Mouse (Mus musculus): ENCODE results near the gene Card10.

The Card10 gene

DNA sequence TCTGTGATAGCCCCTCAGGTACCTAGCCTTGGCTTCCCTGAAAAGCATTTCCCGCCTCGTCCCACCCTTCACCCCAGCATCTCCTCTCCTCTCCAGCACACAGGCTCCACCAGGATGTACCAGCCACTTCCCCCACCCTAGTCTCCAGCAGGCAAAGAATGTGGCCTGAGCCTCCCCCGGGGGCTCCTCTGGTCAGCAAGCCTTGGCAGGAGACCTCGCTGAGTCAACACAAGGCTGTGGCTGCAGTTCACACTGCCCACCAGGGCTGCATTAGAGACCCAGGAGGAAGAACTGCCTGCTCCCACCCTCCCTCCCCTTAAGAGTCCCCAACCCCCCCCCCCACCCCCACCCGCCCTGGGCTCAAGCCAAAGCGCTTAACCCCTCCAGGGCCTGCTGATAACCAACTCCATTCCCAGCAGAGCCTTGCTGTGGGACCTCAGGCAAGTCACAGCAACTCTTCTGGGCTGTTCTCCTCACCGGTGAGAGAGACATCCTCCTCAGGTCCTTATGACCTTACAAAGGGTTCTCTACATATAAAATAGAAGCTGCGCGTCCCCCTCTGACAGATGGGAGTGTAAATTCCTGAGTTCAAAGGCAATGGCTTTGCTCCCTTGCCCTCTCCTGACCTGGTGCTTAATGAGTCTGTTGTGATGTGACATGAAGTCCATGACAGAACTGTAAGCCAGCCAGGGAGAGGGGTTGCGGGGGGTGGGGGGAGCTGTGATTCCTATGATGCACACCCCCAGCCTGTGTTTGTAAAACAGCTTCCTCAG lies 31.6 kb upstream of the Card10 start:
- no peak for DNase-seq (ENCODE audit: low read depth, low spot score)

DNA sequence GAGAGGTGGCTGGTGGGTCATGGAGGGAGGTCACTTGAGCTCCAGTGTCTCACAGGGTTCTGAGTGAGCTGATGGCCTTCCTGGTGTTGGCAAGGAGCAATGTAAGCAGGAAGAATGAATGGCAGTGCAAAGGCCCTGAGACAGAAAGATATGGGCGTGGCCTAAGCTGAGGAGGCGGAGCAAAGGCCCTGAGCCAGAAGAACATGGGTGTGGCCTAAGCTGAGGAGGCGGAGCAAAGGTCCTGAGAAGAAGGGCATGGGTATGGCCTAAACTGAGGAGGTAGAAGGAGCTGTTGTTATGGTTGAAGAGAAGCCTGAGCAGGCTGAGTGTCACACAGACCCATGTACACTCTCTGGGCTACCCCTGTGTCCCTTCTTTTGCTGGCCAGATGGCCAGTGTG lies 30.7 kb upstream of the Card10 start:
- DNase-seq (ENCODE audit: low read depth, low spot score), result no peak

GRCm38 (mm10) chr15:78832701-78833123 lies 29.9 kb upstream of the Card10 start:
- peak; percentile 49 for DNase-seq (ENCODE audit: low read depth, low spot score)

DNA sequence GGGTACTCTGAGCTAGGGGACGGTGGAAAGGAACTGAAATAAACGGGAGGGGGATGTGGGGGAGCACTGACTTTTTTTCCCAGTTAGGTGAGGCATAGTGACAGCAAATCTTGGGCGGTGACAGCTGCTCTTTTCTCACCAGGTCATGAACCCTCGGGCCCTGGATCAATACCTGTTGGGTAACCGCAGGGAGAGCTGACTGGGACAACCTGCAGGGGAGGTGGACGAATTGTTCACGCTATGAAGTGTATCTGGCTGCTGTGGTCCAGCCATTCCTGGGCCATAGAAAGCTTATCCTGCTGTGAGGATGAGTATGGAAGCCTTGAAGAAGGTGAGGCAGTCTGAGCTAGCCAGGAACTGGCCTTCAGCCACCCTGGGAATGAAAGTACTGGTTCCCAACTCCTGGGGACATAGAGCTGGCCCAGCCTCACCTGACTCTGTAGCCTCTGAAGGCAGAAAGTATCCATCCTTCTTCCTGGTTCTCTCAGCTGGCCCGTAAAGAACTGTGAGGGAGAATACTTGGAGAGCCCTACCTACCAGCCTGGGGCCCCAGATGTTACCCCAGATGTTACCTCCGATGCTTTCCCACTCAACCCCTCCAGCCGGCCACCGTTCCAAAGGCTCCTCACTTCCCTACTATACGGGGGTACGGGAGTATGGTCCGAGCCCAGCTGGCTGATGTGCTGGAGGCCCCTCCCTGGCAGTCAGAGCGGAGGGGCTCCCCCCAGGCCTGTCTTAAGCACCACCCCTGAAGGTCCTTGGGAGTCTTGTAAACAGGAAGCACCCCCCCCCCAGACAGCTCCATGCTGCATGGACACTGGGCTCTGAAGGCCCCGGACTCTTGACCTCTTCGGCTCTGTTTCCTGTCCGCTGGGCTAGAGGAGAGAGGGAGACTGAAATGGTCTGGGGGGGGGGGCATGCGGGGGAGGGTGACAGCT lies 29.1 kb upstream of the Card10 start:
- DNase-seq (ENCODE audit: low read depth, low spot score), result no peak

DNA sequence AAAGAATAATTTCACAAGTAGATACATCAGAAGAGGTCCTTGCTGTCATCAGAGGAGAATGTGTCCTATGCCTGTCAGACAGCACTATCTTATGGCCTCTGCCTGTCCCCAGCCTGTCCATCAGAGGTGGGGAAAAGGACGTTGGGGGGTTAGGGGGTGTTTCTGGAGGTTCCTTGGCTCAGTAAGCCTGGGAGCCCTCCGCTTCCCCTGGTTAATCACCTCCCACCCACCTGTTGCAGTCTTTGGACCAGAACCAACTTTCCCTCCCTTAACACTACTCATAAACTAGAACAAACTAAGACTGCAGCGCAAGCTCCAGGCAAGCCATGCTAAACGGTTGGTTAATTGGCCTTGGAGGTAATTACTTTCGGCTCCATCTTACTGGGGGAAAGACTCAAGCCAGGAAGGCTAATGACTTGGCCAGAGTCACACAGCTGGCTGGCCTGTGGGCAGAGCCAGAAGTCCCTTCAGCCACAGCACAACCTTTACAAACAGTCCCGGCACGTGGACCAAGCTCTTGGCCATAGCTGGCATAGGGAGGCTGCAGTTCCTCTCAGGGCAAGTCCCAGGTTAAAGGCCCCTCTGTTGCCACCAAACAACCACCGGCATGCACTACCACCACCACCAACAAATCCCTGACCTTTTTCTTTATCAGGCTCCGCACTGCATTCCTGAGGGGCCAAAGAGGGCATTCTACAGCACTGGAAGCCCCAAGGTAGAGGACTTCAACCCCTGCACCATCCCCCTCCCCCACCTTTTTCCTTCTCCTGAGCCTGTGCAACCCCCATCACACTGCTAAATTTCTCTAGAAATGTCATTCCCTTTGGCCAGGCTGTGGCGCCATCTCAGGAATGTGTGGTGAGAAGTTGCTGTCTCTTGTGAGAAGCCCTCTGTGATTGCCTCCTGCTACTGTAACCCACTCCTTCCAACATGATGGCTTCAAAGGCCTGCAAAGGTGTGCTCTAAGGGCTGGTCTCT lies 28.2 kb upstream of the Card10 start:
- DNase-seq (ENCODE audit: low read depth, low spot score), result no peak

GRCm38 (mm10) chr15:78829636-78830035 lies 26.8 kb upstream of the Card10 start:
- DNase-seq (ENCODE audit: low read depth, low spot score), result no peak

GRCm38 (mm10) chr15:78828315-78828714 lies 25.5 kb upstream of the Card10 start:
- no peak for DNase-seq (ENCODE audit: low read depth, low spot score)

DNA sequence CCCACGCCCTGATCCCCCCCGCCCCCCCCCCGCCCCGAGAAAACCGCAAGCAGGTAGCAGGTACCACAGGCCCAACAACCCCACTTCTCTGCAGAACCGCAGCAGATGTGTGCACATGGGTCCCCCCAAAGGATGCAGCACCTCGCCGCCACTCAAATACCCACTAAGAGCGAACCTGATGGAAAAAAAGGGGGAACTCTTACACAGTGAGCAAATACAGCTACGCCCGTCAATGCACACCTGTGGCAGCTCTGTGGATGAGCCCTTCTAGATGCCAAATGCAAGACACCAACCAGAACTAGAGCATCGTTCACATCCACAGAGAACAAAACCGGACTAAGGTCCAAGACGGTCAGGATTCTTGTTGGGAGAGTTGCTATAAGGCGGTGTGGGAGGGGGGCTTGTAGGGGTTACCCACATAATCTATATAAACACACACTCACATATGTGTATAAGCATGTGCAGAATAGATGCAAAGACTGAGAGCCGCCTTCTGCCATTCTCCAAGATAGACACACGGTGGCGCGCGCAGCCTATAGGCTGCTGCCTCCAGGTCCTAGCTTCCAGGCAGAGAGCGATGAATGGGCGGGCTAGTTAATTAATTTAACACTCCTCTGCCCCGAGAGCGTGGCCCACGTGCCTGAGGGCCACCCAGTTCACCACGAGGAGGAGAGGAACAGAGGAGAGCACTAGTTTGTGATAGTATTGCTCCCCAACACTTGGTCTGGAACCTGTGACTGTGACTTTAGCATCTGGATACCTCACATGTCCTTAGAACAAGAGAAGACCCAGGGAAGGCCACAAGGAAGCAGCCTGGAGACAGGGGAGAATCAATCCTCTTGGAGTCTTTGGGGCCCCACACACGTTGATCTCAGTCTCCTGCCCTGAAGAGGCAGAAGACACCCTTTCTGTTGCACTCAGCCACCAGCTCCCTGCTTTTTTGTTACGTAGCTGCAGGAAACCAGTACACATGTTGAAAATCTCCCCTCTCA lies 23.7 kb upstream of the Card10 start:
- DNase-seq (ENCODE audit: low read depth, low spot score), result no peak

DNA sequence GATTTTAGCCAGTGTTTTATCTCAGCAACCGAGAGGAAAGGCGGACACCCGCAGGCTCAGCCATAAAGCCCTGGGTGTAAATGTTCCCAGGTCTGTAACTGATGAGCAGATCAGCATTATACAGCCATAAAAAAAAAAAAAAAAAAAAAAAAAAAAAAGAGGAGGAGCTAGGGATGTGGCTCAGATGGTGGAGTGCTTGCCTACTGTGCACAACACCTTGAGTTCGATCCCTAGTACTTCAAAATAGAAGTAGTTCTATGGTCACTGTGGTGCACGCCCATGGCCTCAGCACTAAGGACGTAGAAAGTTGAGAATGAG lies 13.2 kb upstream of the Card10 start:
- DNase-seq (ENCODE audit: low read depth, low spot score), result no peak

- DNase-seq (ENCODE audit: low read depth, low spot score), result no peak
Measured at GRCm38 (mm10) chr15:78815314-78816073, 12.7 kb upstream of the Card10 start.

- no peak for DNase-seq (ENCODE audit: low read depth, low spot score)
Measured at GRCm38 (mm10) chr15:78813603-78814002, 10.8 kb upstream of the Card10 start.

GRCm38 (mm10) chr15:78810146-78810545 lies 7.3 kb upstream of the Card10 start:
- DNase-seq (ENCODE audit: low read depth, low spot score), result no peak

DNA sequence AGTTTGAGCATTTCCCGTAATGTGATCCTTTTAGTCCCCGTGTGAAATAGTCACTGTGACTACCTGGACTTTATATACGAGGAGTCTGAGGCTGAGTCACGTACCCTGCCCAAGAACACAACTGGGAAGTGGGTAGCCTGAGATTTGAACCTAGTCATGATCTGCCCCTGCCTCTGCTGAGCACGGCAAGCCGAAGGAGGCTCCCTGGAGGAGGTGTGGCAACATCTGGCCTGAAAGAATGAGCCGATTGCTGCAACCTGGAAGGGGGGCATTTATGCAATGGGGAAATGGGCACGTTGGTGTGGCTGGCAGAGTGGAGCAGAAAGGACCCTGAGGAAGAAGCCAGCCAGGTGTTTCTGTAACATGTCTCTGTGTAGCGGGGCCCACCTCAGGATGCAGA lies 6.9 kb upstream of the Card10 start:
- no peak for DNase-seq (ENCODE audit: low read depth, low spot score)

- no peak for DNase-seq (ENCODE audit: low read depth, low spot score)
Measured at GRCm38 (mm10) chr15:78808980-78809379, 6.1 kb upstream of the Card10 start.

DNA sequence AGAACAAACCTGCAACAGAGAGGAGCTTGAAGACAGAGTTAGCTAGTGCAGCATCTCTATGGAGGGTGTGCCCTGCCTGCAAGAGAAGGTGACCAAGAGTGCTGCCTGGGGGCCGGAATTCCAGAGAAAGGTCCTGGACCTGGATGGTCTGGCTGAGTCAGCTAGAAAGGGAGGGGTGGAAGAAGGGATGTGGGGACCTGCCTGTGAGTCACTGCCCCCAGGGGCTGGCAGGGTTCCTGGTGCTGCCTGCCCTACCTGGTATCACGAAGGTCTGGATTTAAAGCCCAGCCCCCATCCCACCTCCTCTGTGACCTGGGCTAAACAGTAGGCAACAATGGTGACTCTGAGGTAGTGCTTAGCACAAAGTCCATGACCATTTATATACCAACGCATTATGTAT lies 4.3 kb upstream of the Card10 start:
- DNase-seq (ENCODE audit: low read depth, low spot score), result no peak

DNA sequence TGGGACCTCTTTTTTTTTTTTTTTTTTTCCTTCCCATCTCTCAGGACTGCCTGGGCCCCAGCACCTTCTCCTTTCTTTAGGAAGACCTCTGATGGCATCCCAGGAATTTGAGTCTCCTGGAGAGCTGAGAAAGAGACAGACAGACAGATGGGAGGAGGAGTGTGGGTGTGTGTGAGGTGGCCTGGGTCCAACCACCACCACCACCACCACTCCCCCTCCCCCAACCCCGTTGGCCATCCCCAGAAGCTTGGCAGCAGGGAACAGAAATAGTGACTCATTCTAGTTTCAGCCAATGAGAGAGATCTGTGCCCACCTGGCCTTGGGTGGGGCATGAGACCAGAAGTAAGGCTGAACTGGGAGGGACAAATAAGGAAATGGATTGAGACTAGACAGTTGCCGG lies 3.8 kb upstream of the Card10 start:
- DNase-seq (ENCODE audit: low read depth, low spot score), result no peak

DNA sequence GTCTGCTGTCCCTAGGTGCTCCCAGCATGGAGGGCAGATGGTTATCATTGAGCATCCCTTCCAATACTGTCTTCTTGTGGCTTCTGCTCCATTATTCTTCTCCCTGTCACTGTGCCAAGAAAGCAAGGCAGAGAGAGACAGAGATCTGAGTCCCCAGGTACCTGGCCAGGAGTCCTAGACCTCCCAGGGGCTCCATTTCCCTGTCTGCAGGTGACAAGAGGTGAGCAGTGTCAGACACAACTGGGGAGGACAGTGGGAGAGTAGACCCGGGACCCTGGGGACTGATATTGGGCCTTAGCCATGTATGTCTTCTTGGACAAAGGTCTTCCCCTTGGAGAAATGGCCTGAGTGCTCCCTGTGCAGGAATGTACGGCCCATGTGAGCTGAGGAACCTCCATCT lies 2.5 kb upstream of the Card10 start:
- DNase-seq (ENCODE audit: low read depth, low spot score), result no peak

DNA sequence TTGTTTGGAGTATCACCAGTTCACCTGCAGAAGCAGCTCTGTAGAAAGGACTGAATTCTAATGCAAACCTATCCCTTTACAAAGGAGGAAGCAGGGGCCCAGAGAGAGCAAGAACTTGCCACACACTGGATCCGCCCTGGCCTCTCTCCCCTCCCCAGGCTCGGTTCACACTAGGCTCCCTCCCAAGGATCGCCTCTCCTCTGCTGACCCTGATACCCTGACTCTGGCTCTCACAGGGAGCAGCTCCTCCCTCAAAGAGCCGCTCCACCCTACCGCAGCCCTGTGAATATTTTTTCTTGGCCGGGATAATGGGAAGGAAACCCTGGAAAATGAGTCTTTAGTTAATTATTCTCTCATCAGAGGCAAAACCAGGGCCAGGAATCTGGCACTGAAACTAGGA lies 1.5 kb upstream of the Card10 start:
- no peak for DNase-seq (ENCODE audit: low read depth, low spot score)

- DNase-seq (ENCODE audit: low read depth, low spot score), result no peak
Measured at GRCm38 (mm10) chr15:78803499-78803900, 658 bp upstream of the Card10 start.
